Mouse (Mus musculus): ENCODE results near the gene Fam155a. TPM values are rescaled to one million over a fixed set of nuclear protein-coding genes. Genes with fewer than 3 reads are reported as not detected.

The Fam155a gene
- polyA plus RNA-seq, 1 experiment from 2014 or later = 19.7 TPM

DNA sequence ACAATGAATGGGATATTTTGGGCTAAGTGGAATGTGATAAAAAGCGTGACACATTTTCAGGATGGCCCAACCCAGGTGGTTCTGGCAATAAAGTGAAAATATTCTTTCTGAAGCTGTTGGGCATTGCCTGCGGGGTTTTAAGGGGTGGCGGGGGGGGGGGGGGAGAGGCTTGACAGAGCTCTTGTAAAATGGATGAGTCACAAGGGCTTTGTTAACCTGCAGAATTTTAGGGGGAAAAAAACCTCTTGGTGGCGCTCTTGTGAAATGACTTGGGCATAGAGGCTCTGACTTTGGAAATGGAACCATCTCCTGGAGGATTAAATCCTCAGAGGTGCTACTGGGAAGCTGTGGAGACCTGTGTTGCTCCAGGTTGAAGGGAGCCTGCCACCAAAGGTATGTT lies 309.9 kb downstream of the Fam155a start:
- Histone ChIP-seq H3K4me2 (no peak overlapping the region), H3K27me3 (no peaks in the 10 kb centered on the region), H3K4me1 (replicated peaks) (no peaks in the 10 kb centered on the region; the same call in 1 of the 2 replicates), H3K27ac (replicated peaks) (no peak overlapping the region), H3K4me3 (no peak overlapping the region), H3K9me3 (no peaks in the 10 kb centered on the region), H3K9ac (no peak overlapping the region), H3K36me3 (no peaks in the 10 kb centered on the region)
- 67% methylated on average over 4 of the region's 4 CpGs for WGBS
- no peak for ATAC-seq (ENCODE audit: low read depth)

DNA sequence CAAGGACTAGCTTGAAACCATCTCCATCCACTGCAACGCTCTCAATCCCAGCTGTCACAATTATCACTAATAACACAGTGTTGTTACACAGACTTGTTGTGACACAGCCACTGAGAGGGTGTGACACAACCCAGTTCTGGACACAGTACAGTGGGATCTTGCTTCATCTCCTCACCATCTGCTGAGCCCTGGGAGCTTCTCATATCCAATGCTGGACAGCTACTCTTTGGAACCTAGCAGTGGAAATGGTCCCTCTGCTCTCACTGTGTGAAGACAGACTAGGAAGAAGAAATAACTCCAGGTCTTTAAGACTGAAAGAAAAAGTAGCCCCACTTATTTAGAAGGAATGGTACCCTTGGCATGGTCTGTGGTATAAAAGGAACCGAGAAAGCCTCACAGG lies 310.3 kb downstream of the Fam155a start:
- no peak overlapping the region for H3K4me3 ChIP-seq
- no peaks in the 10 kb centered on the region for H3K27me3 ChIP-seq
- no peak for ATAC-seq (ENCODE audit: low read depth)
- H3K36me3 ChIP-seq = no peaks in the 10 kb centered on the region
- WGBS = 83% methylated on average over 2 of the region's 2 CpGs
- H3K4me2 ChIP-seq = no peak overlapping the region
- no peak overlapping the region for H3K27ac ChIP-seq (replicated peaks)
- H3K9me3 ChIP-seq = no peaks in the 10 kb centered on the region
- H3K9ac ChIP-seq = no peak overlapping the region
- no peaks in the 10 kb centered on the region; the same call in 1 of the 2 replicates for H3K4me1 ChIP-seq (replicated peaks)

DNA sequence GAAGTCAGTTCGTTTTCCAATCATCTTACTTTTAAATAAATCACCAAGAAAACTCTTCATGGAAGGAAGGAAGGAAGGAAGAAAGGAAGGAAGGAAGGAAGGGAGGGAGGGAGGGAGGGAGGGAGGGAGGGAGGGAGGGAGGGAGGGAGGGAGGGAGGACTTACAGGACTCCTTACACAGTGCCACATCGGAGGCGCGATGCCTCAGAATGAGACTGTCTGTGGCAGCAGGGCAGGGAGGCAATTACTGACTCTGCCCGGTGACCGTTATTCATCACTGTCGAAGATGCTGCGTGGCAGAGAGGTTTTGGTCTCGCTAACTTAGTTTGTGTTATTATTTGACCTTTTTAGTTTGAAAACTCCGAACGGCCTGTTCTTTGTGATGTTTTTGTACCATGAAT lies 312.3 kb downstream of the Fam155a start:
- no peak for ATAC-seq (ENCODE audit: low read depth)
- 47% methylated on average over 11 of the region's 11 CpGs for WGBS
- Histone ChIP-seq H3K9me3 (no peaks in the 10 kb centered on the region), H3K9ac (no peak overlapping the region), H3K36me3 (no peaks in the 10 kb centered on the region), H3K27ac (replicated peaks) (no peak overlapping the region), H3K4me1 (replicated peaks) (no peaks in the 10 kb centered on the region; the same call in 1 of the 2 replicates), H3K4me3 (no peak overlapping the region), H3K27me3 (no peaks in the 10 kb centered on the region), H3K4me2 (no peak overlapping the region)

DNA sequence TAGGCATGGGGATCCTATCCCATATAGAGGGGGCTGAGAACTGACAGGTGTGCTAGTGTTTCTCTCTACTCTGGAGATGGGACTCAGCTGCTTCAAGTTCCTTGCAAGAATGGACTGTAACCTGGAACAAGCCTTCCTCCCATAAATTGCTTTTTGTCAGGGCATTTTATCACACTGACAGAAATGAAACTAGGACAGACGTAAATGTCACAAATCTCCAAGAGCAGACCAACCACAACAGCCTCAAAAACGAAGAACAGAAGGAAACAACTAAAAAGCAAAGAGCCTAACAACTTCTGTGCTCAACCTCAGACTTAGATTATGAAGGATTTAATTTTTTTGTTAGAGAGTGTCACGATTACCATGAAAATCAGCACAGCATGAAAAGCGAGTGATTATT lies 315.8 kb downstream of the Fam155a start:
- no peak overlapping the region for H3K4me3 ChIP-seq
- no peaks in the 10 kb centered on the region for H3K36me3 ChIP-seq
- no peaks in the 10 kb centered on the region; the same call in 1 of the 2 replicates for H3K4me1 ChIP-seq (replicated peaks)
- no peak for ATAC-seq (ENCODE audit: low read depth)
- 77% methylated on average over 4 of the region's 4 CpGs for WGBS
- no peak overlapping the region for H3K27ac ChIP-seq (replicated peaks)
- no peak overlapping the region for H3K4me2 ChIP-seq
- H3K27me3 ChIP-seq = no peaks in the 10 kb centered on the region
- H3K9ac ChIP-seq = no peak overlapping the region
- H3K9me3 ChIP-seq = no peaks in the 10 kb centered on the region

DNA sequence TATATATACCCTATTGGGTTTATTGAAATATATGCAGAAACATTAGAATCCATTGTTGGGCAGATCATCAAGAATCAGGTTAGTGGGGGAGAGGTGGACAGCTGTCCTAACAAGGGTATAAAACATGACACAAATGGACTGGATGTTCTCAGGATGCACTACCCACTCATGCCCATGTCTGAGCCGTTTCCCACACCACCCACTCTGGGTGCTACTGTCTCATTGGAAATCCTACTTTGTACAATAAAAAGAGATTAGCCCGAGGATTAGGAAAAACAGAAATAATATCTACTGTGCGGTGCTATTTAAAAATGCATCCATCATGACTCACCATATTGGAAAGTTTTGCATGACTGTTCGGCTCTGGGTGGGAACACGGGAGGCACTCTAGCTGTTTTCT lies 317.2 kb downstream of the Fam155a start:
- no peak overlapping the region for H3K9ac ChIP-seq
- no peaks in the 10 kb centered on the region for H3K27me3 ChIP-seq
- no peaks in the 10 kb centered on the region for H3K36me3 ChIP-seq
- peaks cover 8% of the 10 kb centered on the region for H3K4me1 ChIP-seq (replicated peaks)
- no peak overlapping the region for H3K27ac ChIP-seq (replicated peaks)
- WGBS = 92% methylated on average over 5 of the region's 5 CpGs
- H3K4me2 ChIP-seq = no peak overlapping the region
- H3K4me3 ChIP-seq = no peak overlapping the region
- H3K9me3 ChIP-seq = no peaks in the 10 kb centered on the region
- no peak for ATAC-seq (ENCODE audit: low read depth)

DNA sequence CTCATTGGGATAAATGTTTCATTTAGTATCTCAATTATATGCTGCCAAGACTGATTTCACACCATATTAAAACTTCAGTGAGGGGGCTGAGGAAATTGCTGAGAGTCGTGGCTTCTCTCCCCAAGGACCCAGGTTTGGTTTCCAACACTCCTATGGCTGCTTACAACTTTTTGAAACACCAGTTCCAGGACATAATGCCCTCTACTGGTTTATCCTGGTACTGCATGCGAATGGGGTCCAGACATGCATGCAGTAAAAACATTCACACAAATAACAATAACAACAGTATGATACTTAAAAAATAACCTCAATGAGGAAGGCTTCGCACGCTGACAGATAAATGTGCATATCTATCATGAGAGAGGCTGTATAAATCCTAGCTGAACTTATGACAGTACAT lies 319.4 kb downstream of the Fam155a start:
- Histone ChIP-seq H3K36me3 (no peaks in the 10 kb centered on the region), H3K4me2 (no peak overlapping the region), H3K4me3 (no peak overlapping the region), H3K27ac (replicated peaks) (no peak overlapping the region), H3K9ac (no peak overlapping the region), H3K4me1 (replicated peaks) (peaks cover 21% of the 10 kb centered on the region), H3K27me3 (no peaks in the 10 kb centered on the region), H3K9me3 (no peaks in the 10 kb centered on the region)
- WGBS = 57% methylated on average over 4 of the region's 4 CpGs
- no peak for ATAC-seq (ENCODE audit: low read depth)

DNA sequence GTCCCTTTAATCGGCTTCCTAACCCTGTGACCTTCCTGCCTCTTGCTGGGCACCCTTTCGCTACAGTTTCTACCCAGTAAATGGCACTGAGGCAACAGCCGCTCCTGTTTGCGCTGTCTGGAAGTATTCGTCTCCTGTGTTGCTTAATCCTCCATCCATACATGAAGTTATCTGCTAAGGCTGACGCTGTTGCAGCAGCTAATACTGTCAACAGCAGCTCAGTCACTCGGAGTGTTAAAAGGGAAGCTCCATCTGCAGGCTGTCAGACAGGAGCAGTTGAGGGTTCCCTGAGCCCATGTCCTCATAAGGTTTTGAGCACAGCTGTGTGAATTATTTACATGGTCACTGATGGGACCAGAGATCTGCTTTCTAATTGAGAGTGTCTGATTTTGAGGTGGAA lies 322.3 kb downstream of the Fam155a start:
- no peak overlapping the region for H3K4me3 ChIP-seq
- no peak overlapping the region for H3K27ac ChIP-seq (replicated peaks)
- ATAC-seq (ENCODE audit: low read depth) = no peak; the same call in 1 of the 2 replicates
- no peaks in the 10 kb centered on the region for H3K9me3 ChIP-seq
- no peaks in the 10 kb centered on the region for H3K27me3 ChIP-seq
- no peak overlapping the region for H3K4me2 ChIP-seq
- H3K4me1 ChIP-seq (replicated peaks) = peaks cover 24% of the 10 kb centered on the region
- 72% methylated on average over 7 of the region's 7 CpGs for WGBS
- no peak overlapping the region for H3K9ac ChIP-seq
- H3K36me3 ChIP-seq = no peaks in the 10 kb centered on the region

DNA sequence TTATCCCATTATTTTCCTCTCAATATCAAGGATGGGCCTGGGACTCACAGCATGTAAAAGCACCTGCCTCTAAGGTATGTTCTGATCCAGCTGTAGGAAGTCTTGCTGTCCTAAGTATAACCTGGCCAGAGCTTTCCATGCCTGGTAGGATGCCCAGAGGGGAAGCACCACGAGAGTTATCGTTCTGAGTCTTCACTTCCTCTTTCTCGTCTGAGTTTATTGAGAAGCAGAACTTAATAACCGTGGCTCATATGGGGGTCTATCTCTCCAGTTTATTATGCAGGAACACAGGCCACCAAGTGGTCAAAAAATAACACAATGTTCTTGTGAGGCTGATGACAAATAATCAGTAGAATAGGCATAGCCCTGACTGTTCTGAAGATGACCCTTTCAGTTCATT lies 333.1 kb downstream of the Fam155a start:
- Histone ChIP-seq H3K4me2 (no peak overlapping the region), H3K9ac (no peak overlapping the region), H3K36me3 (no peaks in the 10 kb centered on the region), H3K4me3 (no peak overlapping the region), H3K9me3 (no peaks in the 10 kb centered on the region), H3K27me3 (no peaks in the 10 kb centered on the region), H3K4me1 (replicated peaks) (no peaks in the 10 kb centered on the region), H3K27ac (replicated peaks) (no peak overlapping the region)
- ATAC-seq (ENCODE audit: low read depth) = no peak
- 85% methylated on average over 4 of the region's 4 CpGs for WGBS

DNA sequence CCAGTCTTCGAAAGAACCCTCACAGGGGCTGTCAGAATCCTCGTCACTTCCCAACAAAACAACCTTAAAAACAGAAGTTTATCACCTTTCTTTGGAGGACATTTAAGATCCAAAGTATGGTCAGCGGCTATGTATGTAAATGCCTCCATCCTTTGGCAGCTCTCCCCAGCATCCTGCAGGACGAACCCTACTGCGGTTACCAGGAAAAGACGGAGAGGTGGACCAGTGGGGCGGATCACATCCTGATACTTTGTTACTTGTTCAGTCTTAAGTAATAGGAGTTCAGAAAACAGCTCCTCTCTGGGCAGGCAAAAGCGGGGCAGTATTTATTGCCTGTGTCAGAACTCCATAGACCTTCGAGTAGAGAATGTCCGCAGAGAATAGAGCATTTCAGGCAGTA lies 335.5 kb downstream of the Fam155a start:
- no peaks in the 10 kb centered on the region for H3K27me3 ChIP-seq
- 0 out of 2 replicates have a peak, but pooled peaks cover 5% of the 10 kb centered on the region for H3K4me1 ChIP-seq (replicated peaks)
- no peaks in the 10 kb centered on the region for H3K9me3 ChIP-seq
- no peak for ATAC-seq (ENCODE audit: low read depth)
- no peak overlapping the region for H3K27ac ChIP-seq (replicated peaks)
- H3K4me2 ChIP-seq = no peak overlapping the region
- no peak overlapping the region for H3K9ac ChIP-seq
- H3K36me3 ChIP-seq = no peaks in the 10 kb centered on the region
- H3K4me3 ChIP-seq = no peak overlapping the region
- 46% methylated on average over 10 of the region's 10 CpGs for WGBS

DNA sequence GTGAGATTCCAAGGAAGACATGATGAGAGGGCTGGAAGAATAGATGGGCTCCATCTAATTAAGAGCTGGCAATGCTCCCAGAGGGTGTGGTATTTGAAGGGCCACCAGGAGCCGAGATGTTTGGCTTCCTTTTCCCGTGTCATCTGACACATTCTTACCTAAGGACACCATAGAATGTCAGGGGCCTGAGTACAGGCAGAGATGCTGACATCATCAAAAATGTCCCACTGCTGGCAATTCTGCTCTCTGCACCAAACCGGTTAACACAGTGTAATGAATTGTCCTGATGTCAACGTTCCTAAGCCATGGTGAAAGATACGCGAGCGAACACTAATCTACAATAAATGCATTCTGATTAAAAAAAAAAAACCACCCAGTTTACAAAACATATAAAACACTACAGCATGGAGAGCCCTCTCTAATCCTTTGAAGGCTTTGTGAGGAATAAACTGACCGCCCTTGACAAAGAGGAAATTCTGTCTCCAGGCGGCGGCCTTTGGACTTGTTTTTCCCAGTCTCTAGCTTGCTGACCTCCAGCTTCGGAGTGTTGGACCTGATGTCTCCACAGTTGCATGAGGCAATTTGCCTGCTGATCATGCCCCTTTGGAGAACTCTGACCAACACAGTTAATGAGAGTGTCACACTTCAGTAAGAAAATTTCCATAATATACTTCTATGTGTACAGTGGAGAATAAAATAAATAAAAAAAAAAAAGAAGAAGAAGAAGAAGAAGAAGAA lies 338.2 kb downstream of the Fam155a start:
- WGBS = 79% methylated on average over 11 of the region's 11 CpGs
- Histone ChIP-seq H3K36me3 (no peaks in the 10 kb centered on the region), H3K9ac (no peak overlapping the region), H3K4me2 (no peak overlapping the region), H3K9me3 (no peaks in the 10 kb centered on the region), H3K4me3 (no peak overlapping the region), H3K27me3 (no peaks in the 10 kb centered on the region), H3K4me1 (replicated peaks) (0 out of 2 replicates have a peak, but pooled peaks cover 5% of the 10 kb centered on the region), H3K27ac (replicated peaks) (no peak overlapping the region)
- ATAC-seq (ENCODE audit: low read depth) = no peak

DNA sequence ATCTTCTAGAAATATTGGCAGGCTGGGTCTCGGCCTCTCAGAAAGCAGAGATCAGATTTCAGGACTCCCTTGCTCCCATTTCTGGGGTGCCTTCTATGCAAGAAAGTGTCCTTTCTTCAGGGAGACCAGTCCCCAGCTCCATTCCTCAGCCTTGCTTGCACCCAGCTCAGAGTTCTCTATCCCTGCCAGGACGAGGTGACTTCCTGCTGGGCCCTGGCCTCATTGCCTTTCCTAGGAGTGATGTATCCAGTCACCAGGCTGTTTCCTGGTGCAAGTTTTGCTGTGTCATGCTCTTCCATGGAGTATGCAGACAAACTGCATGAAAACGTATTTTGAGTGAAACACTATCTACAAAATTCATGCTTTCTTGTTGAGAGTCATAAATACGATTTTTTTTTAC lies 342.1 kb downstream of the Fam155a start:
- WGBS = 64% methylated on average over 4 of the region's 4 CpGs
- Histone ChIP-seq H3K27me3 (no peaks in the 10 kb centered on the region), H3K4me1 (replicated peaks) (0 out of 2 replicates have a peak, but pooled peaks cover 5% of the 10 kb centered on the region), H3K4me3 (no peak overlapping the region), H3K9ac (no peak overlapping the region), H3K36me3 (no peaks in the 10 kb centered on the region), H3K4me2 (no peak overlapping the region), H3K27ac (replicated peaks) (no peak overlapping the region), H3K9me3 (no peaks in the 10 kb centered on the region)
- ATAC-seq (ENCODE audit: low read depth) = no peak

DNA sequence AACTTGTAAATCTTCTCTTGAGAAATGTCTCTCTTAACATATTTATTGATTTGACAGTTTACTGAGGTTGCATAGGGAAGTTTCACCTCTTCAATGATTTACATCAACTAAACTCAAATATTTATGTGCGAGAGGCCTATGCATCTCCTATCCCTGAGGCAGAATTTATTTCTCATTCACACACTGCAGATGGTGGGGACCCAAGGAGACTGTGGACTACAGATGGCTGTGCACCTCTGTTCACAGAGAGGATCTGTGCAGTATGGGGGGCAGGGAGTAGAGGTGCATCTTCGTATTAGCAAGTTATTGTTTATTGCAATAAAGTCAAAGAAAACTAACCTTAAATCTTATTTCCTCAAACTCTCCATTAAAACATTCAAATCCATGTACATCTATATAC lies 346.9 kb downstream of the Fam155a start:
- no peak overlapping the region for H3K27ac ChIP-seq (replicated peaks)
- 0 out of 2 replicates have a peak, but pooled peaks cover 6% of the 10 kb centered on the region for H3K4me1 ChIP-seq (replicated peaks)
- H3K4me3 ChIP-seq = no peak overlapping the region
- no peaks in the 10 kb centered on the region for H3K36me3 ChIP-seq
- 59% methylated on average over 2 of the region's 2 CpGs for WGBS
- no peak overlapping the region for H3K9ac ChIP-seq
- no peaks in the 10 kb centered on the region for H3K27me3 ChIP-seq
- no peaks in the 10 kb centered on the region for H3K9me3 ChIP-seq
- no peak overlapping the region for H3K4me2 ChIP-seq
- ATAC-seq (ENCODE audit: low read depth) = peak; percentile 47; the same call in 1 of the 2 replicates

DNA sequence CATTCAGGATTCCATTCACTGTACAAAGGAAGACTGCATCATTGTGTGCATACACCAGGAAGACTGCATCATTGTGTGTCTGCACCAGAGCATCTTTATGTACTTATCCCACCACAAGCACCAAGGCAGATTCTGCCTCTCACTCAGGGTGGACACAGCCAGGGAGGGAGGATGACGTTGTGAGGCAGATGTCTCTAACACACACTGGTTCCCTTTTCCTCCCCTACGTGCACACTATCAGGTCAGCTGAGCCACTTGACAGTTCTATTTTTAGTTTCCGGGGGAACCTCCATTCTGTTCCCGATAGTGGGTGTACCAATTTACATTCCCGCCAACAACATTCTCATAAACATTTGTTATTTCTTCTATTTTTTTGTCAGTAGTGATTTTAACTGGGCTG lies 347.4 kb downstream of the Fam155a start:
- WGBS = 58% methylated on average over 5 of the region's 5 CpGs
- ATAC-seq (ENCODE audit: low read depth) = peak; percentile 69
- 0 out of 2 replicates have a peak, but pooled peaks cover 6% of the 10 kb centered on the region for H3K4me1 ChIP-seq (replicated peaks)
- H3K4me2 ChIP-seq = no peak overlapping the region
- H3K27me3 ChIP-seq = no peaks in the 10 kb centered on the region
- no peak overlapping the region for H3K4me3 ChIP-seq
- no peaks in the 10 kb centered on the region for H3K36me3 ChIP-seq
- peak overlapping the region; percentile 65 for H3K27ac ChIP-seq (replicated peaks)
- H3K9me3 ChIP-seq = no peaks in the 10 kb centered on the region
- H3K9ac ChIP-seq = no peak overlapping the region

All from neural tube, embryonic 13.5 days (tissue).